Mouse (Mus musculus): Measurements from ENCODE around the gene Nyap1. TPM values are rescaled to one million over a fixed set of nuclear protein-coding genes. Genes with fewer than 3 reads are reported as not detected.

Nyap1 gene
- total RNA-seq, 2 experiments from 2014 or later, result 3.1 to 3.2 TPM

DNA sequence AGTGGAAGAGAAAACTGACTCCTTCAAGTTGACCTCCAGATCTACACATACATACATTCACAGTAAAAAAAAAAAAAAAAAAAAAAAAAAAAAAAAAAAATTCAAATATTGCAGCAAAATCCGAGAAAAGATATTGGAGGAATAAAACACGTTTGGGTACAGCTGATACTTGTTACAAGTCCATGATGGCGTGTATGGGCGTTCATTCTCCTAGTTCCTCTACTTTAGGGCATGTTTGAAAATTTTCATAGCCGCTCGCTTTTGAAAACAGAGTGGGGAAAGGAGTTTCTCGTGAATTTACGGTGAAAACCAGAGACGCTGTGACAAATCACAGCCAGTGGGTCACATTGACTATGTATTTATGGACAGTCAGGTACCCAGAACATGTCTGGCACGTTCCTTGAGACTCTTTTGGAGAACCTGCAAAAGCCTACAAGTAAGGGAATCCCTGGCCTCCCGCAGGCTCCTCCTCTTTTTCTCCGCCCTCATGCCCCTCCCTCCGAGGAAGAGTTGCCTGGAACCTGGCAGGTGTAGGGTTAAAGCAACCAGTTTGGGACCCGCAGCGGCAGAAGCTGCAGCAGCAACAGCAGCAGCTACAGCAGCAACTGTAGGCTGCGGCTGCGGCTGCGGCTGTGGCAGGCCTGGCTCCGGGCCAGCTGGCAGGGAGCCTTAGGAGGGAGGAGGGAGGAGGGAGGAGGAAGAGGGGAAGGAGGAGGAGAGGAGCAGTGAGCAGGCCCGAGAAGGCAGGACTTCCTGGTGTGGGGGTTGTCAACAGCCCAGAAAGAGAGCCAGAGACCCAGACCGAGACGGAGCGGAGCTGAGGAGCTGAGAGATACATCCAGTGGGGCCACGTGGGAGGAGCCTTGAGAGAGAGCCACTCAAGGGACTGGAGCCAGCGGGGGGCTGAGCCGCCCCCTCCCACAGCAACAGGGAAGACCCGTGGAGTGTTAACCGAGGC lies 4.1 kb upstream of the Nyap1 start, which contains the start of gene Tsc22d4:
TSS of gene Tsc22d4 (plus strand) at position 517 of the 958 bp plus-strand sequence.
- peak; percentile 93 for DNase-seq

DNA sequence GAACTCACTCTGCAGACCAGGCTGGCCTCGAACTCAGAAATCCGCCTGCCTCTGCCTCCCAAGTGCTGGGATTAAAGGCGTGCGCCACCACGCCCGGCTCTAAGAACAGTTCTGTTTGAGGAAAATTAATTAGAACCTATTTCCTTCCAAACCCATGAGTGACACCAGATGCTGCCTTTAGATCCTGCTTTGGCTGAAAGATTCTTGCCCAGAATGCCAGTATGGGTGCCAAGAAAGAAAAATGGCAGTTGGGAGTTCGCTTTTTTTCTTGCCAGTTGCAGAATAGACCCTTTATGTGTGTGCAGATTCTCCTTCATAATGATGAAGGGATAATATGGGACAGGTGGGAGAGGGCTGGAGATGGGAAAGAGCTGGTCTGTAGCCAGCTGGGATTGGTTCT lies 2.8 kb upstream of the Nyap1 start:
- DNase-seq, result no peak

DNA sequence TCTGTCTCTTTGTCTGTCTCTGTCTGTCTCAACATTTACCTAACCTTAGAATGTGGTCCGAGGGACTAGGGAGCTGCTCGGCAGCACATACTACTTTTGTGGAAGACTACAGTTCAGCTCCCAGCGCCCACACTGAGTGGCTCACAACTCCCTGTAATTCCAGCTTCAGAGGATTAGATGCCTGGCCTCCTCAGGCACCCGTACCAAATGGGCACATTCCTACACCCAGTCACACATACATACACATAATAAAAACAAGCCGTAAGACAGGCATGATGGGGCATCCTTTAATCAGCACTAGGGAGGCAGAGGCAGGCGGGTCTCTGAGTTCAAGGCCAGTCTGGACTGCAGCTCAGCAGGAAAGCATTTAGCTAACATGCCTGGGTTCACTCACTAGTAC lies 1.4 kb upstream of the Nyap1 start:
- DNase-seq, result no peak

DNA sequence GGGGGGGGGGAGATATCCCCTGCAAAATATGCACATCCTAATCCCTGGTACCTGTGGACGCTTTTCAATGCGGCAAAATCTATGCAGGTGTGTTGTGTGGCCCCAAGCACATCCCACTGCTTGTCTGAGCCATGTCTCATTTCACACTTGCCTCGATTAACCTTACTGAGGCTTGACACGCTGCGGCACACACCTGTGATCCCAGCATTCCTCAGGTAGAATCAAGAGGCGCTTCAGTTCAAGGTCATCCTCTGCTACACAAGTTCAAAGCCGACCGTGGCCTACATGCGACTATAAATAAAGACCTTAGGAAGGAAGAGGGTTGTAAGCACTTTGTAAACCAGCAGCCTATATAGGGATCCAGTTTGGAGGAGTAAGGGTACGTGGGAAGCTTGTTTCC lies 641 bp upstream of the Nyap1 start:
- DNase-seq, result no peak

DNA sequence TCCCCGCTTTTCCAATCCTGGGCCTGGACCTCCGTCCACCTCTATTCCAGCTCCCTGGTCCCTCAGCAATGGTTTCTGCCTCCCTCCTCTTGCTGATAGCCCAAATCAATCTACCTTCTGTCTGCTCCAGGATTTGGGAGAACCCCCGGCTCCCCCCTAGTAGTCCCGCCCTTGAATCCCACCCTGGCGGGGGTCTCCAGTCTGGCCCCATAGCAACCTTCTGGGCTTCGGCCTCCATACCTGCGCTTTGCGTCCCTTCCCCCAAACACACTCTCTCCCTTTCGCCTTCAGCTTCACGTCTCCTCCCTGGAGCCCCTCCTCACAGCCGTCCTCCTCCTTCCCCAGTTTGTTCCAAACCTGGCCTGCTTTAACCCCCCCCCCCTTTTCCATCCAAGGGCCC lies 901 bp downstream of the Nyap1 start:
- DNase-seq, result no peak

DNA sequence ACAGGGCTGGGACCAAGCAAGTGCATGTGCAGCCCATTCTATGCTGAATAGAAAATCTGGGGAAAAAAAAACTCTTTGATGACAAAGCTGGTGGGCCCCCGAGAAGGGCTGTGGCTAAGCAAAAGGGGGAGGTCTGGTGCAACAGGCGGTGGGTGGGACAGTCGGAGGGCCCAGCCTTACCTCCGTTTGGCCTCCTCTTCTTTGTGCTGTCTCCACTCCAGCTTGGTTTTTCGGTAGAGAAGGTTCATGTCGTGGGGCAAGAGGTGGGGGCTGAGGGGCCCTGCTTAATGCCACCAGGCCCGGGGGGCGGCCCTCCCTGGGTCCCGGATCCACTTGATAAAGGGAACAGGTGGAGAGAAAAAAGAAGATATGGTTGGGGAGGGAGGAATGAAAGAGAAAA lies 1.9 kb downstream of the Nyap1 start:
- DNase-seq, result no peak

DNA sequence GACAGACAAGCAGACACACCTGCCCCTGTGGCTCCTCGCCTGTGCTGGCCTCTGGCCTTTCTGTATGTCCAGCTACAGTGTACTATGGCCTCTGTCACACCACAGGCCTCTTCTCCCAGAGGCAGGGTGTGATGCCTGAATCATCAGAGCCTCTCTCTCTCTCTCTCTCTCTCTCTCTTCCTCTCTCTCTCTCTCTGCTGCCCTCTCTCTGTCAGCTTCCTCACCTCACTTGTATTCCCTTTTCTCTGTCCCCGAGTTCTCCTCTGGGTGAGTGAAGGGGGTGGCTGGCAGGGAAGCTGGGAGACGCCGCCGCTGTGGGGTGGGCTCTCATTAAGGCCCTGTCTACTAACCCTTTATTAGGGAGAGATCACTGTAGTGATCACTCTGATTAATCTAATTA lies 2.9 kb downstream of the Nyap1 start:
- no peak for DNase-seq

DNA sequence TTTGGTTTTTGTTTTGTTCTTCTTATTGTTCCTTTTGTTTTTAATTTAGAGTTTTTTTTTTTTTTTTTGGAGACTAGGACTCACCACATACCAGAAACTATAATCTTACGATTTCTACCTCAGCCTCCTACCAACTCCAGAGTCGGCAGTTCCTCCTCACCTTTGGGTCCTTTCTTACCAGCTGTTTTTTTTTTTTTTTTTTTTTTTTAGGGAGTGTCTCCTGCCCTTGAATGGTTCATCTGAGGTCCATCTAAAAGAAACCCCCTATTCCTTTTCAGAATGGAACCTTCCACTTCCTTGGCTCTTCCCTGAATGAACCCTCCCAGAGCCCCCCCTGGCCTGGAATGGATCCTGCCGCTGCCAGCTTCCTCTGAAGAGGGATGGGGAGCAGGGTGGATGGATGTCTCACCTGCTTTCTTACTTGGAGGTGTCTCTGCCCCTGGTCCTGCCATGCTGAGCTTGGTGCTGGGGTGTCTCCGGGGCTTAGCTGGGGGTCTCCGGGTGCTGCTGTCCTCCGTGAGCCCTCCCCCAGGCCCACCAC lies 3.9 kb downstream of the Nyap1 start:
- DNase-seq, result no peak

DNA sequence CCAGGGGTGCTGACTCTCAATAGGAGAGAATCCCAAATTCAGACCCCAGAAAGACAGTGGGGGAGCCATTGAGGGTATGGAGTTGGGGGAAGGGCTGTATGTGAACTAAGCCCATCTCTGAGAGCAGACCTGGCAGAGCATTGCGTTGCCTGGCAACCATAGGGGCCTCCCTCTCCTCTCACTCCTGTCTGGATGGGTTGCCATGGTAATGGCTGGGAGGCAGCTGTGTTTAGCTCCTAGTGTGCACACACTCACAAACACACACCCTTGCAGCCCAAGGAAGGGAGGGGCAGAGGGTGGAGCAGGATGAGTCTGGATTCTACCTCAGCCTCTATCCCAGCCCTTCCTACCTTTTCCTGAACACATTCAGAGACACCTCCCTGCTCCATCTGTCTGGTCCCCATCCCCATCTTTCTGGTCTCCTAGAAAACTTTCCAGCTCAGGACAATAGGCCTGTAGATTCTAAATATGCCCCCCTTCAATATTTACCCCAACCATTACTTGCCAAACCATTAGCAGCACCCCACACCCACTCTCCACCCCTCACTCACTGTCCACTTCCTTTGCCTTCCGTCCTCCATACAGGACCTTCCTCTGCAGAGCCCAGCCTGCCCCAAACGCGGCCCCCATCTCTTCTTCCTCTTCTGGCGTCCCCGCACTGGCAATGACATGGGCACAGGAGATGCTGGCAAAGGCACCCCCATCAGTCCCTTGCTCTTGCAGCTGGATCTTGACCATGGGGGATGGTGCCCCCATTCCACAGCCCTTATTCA lies 6.9 kb downstream of the Nyap1 start:
- no peak for DNase-seq

DNA sequence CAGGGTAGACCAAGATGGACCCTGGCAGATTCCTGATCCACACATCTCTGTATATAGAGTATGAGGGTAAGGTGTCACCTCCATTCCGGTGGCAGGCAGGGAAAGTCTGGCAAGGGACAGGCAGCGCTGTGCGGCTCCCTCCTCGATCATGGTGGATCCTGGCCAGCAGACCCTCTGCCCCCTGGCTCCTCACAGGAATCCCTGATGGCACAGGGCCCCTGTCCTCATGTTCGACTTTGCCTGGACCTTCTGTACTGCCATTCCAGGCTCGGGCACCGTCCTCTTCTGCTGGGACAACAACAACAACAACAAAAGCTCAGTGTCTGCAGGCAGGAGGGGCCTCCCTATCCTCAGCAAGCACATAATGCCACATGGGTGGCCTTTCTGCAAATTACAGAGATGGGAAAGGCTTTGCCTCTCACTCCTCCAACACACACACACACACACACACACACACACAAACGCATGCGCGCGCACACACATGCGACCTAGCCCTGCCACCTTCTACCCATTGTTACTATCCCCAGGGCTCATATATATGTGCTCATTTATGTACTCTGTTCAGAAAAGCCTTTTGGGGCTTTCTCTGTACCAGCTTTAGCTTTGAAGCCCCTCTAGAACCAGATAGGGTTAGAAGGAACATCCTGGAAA lies 7.6 kb downstream of the Nyap1 start:
- DNase-seq, result no peak

DNA sequence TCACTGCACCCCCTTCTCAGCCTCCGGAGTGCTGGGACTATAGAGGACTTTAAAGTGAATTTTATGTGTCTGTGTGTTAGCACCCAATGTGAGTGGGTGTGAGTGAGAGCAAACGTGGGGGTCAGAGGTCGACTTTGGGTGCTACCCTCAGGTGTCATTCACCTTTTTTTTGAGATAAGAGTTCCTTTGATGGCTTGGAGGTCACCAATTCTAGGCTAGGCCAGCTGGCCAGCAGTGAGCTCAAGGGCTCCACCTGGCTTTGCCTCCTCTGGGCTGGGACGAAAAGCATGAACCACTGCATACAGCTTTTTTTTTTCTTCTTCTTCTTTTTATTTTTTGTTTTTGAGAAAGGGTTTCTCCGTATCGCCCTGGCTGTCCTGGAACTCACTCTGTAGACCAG lies 14.6 kb downstream of the Nyap1 start:
- no peak for DNase-seq

DNA sequence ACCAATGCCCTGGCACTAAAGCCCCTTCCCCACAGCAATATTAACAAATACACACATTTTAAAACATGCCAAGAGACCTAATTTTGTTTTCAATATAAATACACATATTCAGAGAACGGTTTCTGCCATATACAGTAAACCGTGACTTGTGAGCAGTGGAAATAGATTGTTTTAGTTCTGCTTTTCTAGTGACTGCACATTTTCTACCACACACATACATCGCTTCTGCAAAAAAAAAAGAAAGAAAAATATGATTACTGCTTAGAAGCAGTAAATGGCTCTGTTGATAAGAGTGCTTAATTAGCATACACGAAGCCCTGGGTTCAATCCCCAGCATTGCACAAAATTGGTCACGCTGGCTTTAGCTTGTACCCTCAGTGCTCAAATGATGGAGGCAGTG lies 17.6 kb downstream of the Nyap1 start:
- no peak for DNase-seq

DNA sequence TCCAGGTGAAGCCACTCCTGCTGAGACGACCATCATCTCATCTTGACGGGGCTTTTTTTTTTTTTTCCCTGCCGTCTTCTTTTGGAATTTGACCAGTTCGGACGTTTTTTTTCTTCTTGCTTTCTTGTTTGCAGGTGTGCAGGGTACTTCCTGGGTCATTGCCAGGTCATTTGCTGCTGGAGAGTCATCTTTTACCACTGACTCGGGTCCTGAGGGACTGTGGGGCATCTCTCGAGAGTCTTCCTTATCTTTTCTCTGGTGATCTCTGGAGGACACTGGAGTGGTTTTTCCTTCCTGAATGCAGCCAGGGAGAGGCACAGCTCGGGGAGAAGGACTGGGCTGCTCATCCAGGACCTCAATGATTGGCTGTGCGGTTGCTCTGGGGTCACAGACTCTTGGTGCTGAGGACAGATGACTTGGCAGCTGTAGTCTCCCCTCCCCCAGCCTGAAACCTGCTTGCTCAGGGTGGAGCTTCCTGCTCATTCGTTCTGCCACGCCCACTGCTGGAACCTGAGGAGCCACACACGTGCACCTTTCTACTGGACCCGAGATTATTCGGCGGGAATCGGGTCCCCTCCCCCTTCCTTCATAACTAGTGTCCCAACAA lies 20.7 kb downstream of the Nyap1 start:
- peak in 1 of 2 experiments; percentile 36 for DNase-seq

DNA sequence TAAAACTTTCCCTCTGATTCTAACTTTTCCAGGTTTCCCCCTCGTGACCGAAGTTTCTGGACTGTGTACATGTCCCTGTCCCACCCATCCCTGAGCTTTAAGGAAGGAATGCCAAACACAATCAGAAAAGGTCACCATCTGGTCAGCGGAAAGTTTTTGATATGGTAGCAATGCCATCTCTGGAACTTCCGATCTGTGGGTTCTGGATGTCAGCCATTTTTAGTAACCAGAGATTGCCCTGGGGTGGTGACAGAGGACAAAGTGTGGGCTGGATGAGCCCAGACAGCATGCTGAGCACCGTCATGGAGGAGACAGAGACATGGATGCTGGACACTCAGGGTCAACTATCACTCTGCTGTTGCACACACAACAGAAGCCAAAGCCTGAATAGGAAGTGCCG lies 22.3 kb downstream of the Nyap1 start:
- DNase-seq, result no peak

DNA sequence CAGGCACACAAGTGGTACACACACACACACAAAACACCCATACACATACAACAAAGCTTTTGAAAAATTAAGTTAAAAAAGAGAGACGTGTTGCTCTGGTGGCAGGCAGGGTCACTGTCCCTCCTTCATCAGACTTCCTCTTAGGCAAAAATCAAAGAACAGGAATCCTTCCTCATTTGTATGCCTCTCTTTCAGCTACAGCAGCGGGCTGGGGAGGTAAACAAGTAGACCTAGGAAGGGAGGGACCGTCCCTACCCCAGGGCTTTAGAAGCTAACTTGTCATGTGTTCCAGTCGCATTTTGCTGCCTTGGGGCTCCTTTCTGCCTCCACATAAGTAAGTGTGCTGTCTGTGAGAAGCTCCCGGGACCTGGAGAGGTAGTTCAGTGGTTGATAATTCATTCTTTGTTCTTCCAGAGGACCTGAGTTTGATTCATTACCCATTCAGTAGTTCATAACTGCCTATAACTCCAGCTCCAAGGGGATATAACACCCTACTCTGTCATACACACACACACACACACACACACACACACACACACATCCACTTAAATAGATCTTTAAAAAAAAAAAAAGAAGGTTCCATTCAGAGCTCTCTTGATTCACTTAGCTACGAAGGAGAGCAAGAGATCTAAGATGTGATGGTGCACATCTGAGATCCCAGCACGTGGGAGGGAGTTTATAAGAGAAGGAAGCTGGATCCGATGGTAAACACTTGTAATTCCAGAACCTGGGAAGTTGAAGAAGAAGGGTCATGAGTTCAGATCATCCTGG lies 23.2 kb downstream of the Nyap1 start:
- DNase-seq, result no peak

DNA sequence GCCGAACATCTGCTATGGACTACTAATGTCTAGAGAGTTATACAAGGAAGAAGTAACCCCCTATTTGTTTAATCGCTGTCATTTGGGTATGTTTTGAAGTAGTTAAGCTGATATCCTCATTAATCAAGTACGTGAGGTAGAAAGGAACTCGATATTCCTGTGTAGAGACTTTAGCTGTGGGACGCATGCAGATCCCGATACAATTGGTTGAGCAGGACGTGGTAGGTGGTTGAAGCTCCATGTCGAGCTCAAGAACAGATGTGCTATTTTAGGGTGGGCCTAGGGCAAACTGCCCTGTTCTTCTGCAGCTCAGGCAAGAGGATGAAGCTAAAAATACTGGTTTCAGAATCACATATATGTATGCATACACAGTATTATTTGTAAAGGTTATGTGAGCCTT lies 25.7 kb downstream of the Nyap1 start:
- DNase-seq, result no peak

DNA sequence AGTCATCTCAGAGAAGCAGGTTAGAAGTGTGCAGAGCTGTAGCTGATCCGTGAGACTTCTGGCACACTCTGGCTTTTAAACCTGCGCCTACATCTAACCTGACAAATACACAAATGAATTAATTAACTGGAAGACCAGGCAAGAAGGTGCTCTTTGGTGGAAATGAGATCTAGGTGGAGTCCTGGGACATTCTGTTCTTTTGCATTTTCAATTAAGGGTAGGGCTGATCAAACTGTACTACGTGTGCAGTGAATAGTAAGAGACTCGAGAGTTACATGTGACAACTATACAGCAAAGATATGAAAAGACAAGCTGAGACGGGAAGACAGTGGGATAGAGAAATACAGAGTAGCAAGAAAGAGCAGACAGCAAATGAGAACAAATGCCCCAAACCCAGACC lies 28.0 kb downstream of the Nyap1 start:
- no peak for DNase-seq

DNA sequence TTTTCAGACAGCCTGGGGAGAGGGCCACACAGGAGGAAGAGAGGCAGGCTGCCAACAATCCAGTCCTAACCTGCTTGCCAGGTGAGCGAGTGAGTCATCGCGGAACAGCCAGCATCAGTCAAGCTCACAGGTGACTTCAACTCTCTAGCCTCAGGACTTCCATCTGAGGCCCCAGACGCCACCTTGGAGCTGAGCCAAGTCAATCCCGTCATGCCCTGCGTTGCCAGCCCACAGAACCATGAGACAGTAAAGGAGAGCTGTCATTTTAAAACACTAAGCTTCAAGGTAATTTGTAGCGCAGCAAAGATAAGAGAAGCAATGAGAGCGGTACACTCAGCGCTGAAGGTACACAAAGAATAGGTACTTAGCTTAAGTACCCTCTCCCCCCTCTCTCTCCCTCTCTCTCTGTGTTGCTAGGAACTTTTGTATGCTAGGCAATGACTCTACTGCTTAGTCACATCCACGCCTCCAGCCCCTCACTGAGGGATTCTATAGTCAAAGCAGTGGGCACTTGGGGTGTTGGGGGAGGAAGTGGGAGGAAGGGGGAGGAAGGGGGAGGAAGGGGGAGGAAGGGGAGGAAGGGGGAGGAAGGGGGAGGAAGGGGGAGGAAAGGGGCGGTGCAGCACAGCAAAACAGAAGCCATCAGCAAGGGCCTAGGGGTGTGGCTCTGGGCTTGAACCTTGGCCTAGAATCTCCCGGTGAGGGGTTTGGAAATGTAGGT lies 34.3 kb downstream of the Nyap1 start:
- peak; percentile 56 to 69 for DNase-seq

DNA sequence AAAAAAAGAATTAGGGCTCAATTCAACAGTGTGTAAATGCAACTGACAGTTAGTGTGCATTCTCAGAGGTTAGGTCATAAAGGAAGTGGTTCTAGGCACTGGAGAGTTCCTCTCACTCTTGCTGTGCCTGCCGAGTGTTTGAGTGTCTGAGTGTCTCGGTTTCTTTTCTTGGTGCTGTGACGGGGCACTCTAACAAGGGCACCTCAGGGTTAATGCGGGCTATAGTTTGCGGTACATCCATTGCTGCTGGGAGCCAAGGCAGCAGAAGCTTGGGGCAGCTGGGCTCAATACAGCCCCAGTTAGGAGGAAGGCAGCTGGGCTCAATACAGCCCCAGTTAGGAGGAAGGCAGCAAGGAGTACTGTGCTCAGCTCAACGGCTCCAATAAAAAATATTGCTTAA lies 36.2 kb downstream of the Nyap1 start:
- DNase-seq, result no peak

DNA sequence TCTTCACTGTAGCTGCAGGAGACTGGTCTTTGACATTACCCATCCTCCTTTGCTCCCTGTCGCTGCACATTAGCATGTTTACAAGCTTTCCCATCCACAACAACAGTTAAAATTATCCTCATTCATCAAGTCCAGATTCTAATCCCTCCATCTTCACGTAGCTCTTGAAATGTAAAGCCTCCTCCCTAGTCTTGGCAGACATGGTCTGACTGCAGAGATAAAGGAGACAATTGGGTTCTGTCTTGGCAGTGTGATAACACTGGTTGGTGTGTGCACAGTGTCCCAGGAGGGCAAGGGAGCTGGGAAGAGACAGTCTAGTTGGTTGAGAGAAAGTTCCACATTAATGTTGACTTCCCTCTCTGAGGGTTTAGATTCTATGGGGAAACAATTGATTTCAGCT lies 41.6 kb downstream of the Nyap1 start:
- no peak for DNase-seq

DNA sequence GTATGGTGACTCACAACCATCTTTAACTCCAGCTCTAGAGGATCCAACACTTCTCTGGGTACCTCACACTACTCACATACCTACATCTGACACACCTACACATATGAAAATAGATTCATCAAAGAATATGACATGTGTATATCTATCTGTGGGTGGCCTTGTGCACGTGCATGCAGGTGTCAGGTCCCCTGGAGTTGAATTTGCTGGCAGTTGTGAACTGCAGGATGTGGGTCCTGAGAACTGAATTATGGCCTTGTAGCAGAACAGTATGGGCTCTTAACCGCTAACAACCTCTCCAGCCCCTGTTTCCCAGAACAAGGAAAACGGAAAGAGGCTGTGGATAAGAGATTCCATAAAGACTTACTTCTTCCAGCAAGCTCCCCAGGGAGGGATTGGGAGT lies 42.3 kb downstream of the Nyap1 start:
- DNase-seq, result no peak

All from adrenal gland, postnatal 36 days (tissue).